Mouse (Mus musculus) forebrain, embryonic 10.5 days (tissue): ENCODE data around the gene Fbxo27. TPM values are rescaled to one million over a fixed set of nuclear protein-coding genes. Genes with fewer than 3 reads are reported as not detected.
"Not testable (repeated sequence)": the region's sequence is repeated elsewhere in the genome, so short reads cannot be mapped to it uniquely, and the experiment has no call there.

ENCODE experiments used
- DNase-seq: peaks from one replicate; pipeline ENCODE4 v3.0.0-alpha.2; 2017; ENCODE audit warnings: low spot score; ENCODE audit errors: extremely low spot score
- H3K27ac ChIP-seq: fragments of 300-500 bp; sonication (generic); 2 replicates; pipeline ENCODE4 v1.5.1; 2016; ENCODE audit warnings: mild to moderate bottlenecking
- H3K27me3 ChIP-seq: fragments of 300-500 bp; sonication (generic); 2 replicates; pipeline ENCODE4 v1.6.1; 2016; ENCODE audit warnings: mild to moderate bottlenecking; ENCODE audit not compliant: poor library complexity, severe bottlenecking
- H3K36me3 ChIP-seq: fragments of 300-500 bp; sonication (generic); replicated peaks from 2 replicates; pipeline ENCODE4 v1.6.1; 2016; ENCODE audit warnings: mild to moderate bottlenecking, moderate library complexity
- H3K4me1 ChIP-seq: fragments of 300-500 bp; sonication (generic); 2 replicates; pipeline ENCODE4 v1.6.1; 2016
- H3K4me3 ChIP-seq: fragments of 300-500 bp; sonication (generic); 2 replicates; pipeline ENCODE4 v1.5.1; 2016; ENCODE audit warnings: mild to moderate bottlenecking, moderate library complexity
- H3K9me3 ChIP-seq: fragments of 300-500 bp; sonication (generic); 2 replicates; pipeline ENCODE4 v1.6.1; 2016; ENCODE audit warnings: mild to moderate bottlenecking, moderate library complexity
- WGBS: fragments of 180-500 bp; shearing (Covaris S2); methylation state at CpG from one replicate; pipeline ENCODE4 v1.1.7; 2016; 5-methylcytosine and 5-hydroxymethylcytosine counted together
- polyA plus RNA-seq: library from polyadenylated mRNA; unstranded; fragments of >200 nt; fragmentation: Nextera tagmentation; extraction: Ambion mirVana; gene quantifications from 2 replicates; pipeline ENCODE4 v1.2.1, GENCODE M21; 2016

Gene Fbxo27
- 6.2 and 6.4 TPM in 2 replicates for polyA plus RNA-seq

DNA sequence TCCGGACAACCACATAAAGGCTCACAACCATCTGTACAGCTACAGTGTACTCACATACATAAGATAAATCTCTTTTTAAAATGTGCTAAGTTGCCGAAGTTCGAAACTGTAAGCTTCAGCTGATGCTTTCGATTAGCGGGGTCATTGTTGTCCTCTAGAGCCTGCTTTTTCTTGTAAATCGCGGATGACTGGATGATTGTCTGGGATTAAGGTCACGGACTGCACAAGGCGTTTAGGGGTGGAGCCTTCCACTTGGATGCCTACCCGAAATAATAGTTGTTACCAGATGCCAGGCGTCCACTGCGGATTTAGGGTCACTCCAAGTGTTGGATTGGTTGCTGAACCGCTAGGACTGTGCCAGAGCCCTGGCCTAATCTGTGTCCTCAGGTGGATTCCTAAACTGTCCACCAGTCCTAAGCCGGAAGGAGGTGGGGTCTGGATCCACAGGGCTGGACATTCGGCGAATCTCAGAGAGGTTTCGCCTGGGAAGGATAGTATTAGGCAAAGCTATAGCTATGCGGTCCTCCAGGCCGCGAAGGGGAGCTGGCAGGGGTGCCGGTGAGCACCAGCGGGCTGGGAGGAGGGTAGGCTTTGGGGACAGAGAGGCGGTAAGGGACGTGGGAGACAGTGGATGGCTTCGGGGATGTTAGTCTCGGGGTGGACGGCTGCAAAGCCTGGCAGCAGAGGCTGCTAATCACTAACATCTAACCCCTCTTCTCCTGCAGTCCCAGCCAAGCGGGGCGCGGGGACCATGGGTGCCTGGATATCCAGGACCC lies at the start of gene Fbxo27:
TSS of gene Fbxo27 (plus strand) at position 305 of the 776 bp plus-strand sequence.
- Histone ChIP-seq H3K4me3 (peak within 1 kb of the TSS; percentile 69), H3K27ac (peak within 1 kb of the TSS; percentile 83), H3K4me1 (peaks cover 30% of the 10 kb centered on the region), H3K36me3 (no peaks in the 10 kb centered on the region), H3K9me3 (no peaks in the 10 kb centered on the region), H3K27me3 (peaks cover 38% of the 10 kb centered on the region)
- 21% methylated on average over 30 of the region's 30 CpGs for WGBS
- peak; percentile 49 for DNase-seq

DNA sequence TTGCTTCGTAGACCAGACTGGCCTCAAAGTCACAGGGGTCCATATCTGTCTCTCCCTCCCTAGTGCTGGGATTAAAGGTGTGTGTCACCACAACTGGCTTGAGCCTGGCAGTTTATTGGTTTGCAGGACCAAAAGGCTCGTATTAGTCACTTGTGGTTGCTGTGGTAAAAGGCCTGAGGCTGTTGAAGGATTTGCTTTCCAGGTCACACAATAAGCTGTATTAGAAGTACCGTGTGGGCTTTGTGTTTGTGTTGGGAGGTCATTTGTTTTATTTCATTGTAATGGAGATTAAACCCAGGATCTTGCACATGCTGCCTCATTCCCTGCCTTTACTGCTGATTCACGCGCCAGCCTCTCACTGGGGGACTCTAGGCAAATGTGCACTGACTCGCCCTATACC lies 47.3 kb upstream of the Fbxo27 start:
- Histone ChIP-seq H3K9me3 (no peaks in the 10 kb centered on the region), H3K4me1 (peaks cover 11% of the 10 kb centered on the region), H3K27me3 (no peaks in the 10 kb centered on the region), H3K4me3 (no peak overlapping the region), H3K27ac (no peak overlapping the region), H3K36me3 (no peaks in the 10 kb centered on the region)
- no peak for DNase-seq
- WGBS: 51% methylated on average over 6 of the region's 6 CpGs

DNA sequence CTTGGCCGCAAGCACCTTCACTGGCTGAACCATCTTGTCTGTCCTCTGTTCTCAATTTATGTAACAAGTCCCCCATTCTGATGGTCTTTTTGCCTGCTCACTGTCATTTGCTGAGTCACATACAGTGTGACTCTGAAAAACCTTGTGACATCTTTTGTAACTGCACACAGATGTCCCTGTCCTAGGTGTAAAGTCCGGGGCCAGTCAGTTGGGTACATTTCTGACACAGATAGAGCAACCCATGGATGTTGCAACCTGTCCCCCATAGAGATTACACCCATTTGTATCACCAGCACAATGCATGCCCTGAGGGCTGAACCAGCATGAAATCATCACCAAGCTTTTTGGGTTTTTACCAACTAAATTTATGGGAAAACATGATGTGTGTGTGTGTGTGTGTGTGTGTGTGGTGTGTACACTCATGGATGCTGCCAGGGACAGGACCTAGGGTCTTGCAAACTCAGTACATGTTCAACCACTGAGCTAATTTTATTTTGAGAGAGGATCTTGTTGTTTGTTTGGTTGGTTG lies 46.6 kb upstream of the Fbxo27 start:
- H3K4me1 ChIP-seq: peaks cover 11% of the 10 kb centered on the region
- no peak overlapping the region for H3K4me3 ChIP-seq
- H3K27me3 ChIP-seq: no peaks in the 10 kb centered on the region
- H3K9me3 ChIP-seq: no peaks in the 10 kb centered on the region
- H3K36me3 ChIP-seq: no peaks in the 10 kb centered on the region
- DNase-seq: no peak
- no peak overlapping the region for H3K27ac ChIP-seq
- 94% methylated on average over 2 of the region's 2 CpGs for WGBS

DNA sequence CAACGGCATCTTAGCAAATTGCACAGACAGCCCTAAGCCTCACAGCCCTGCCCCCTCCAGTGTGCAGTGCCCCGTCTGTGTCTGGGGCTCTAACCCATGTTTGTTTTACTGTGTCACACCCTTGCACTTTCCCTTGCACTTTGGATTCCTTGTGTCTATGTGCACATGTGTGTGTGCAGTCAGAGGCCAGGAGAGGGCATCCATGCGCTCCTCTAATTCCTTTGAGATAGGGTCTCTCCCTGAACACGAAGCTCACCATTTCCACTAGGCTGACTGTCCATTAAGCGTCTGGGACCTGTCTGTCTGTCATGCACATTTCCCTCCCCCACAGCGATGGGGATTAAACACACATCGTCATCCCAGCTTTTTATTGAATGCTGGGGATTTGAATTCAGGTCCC lies 45.6 kb upstream of the Fbxo27 start:
- 62% methylated on average over 7 of the region's 7 CpGs for WGBS
- H3K27me3 ChIP-seq: no peaks in the 10 kb centered on the region
- no peaks in the 10 kb centered on the region for H3K36me3 ChIP-seq
- peaks cover 11% of the 10 kb centered on the region for H3K4me1 ChIP-seq
- DNase-seq: no peak
- no peaks in the 10 kb centered on the region for H3K9me3 ChIP-seq
- no peak overlapping the region for H3K4me3 ChIP-seq
- no peak overlapping the region for H3K27ac ChIP-seq

DNA sequence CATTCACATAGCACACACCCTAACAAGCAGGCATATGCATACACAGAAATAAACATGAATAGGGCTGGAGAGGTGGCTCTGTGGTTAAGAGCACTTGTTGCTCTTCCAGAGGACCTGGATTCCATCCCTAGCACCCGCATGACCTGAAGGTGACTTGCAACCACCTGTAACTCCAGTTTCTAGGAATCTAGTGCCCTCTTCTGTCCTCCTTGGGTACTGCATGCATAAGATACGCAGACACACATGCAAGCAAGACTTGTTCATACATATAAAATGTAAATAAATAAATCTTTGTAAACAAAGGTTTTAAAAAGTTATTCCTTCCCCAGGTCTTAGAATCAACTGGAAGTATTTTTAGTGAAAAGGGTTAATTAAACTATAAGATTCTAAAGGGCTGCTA lies 41.5 kb upstream of the Fbxo27 start:
- H3K36me3 ChIP-seq: no peaks in the 10 kb centered on the region
- no peak overlapping the region for H3K4me3 ChIP-seq
- no peaks in the 10 kb centered on the region; the same call in 1 of the 2 replicates for H3K4me1 ChIP-seq
- H3K27me3 ChIP-seq: no peaks in the 10 kb centered on the region
- WGBS: 91% methylated on average over 2 of the region's 2 CpGs
- H3K9me3 ChIP-seq: no peaks in the 10 kb centered on the region
- H3K27ac ChIP-seq: no peak overlapping the region
- no peak for DNase-seq

DNA sequence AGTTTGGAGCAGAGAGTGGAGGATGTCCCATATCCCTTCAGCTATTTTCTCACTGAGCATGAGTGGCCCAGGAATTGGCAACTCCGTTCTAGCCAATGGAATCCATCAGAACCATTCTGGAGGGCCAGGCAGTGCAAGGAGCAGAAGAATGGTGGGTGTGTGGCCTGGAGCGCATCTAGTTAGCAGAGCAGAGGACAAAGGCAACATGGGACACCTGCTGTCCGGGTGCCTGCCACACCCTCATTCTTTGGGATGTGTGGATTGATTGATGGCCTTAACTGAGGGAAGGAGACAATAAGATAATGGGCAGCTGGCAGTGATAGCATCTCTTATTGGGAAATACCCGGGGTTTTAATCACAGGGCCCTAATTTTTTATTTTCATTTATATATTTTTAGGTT lies 36.2 kb upstream of the Fbxo27 start:
- Histone ChIP-seq H3K27ac (no peak overlapping the region), H3K4me1 (no peaks in the 10 kb centered on the region), H3K27me3 (no peaks in the 10 kb centered on the region), H3K9me3 (no peaks in the 10 kb centered on the region), H3K36me3 (no peaks in the 10 kb centered on the region), H3K4me3 (no peak overlapping the region)
- WGBS: 76% methylated on average over 4 of the region's 4 CpGs
- DNase-seq: no peak

DNA sequence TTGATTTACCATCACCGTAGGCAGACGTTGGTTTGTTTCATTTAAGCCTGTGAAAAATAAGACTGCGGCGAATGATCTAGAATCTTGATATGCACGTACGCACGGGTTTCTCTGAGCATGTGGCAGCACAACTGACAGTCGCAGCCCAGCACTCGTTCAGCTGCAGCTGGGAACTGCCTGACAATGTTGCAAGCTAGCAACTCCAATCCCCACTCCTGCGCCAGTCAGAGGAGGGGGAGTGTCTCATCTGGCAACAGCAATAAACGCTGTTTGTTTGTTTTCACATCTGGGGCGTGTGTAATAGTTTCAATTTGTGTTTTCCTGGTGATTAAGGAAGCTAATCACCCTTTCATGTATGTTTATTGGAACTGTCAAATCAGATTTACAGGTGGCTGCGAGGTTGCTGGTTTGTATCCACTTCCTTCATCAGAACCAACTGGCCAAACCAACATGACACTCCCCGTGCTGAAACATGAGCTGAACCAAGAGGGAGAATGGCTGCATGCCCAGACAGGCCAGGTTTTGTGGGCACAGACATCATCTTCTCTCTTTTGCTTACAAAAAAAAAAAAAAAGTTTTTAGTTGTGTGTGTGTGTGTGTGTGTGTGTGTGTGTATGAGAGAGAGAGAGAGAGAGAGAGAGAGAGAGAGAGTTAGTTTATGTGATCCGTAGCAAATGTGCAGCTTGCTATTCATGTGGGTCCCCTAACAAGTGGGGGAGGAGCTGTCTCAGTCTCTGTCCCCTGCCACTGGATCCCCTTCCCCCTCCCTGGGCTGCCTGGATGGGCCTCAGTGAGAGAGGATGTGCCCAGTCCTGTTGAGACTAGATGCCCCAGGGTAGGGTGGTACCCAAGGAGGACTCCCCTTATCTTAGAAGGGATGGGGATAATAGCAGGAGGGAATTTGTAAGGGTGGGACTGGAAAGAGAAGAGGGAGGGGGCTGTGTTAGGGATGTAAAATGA lies 26.7 kb upstream of the Fbxo27 start:
- Histone ChIP-seq H3K9me3 (no peaks in the 10 kb centered on the region), H3K4me1 (peaks cover 21% of the 10 kb centered on the region), H3K27me3 (peaks cover 12% of the 10 kb centered on the region; the same call in 1 of the 2 replicates), H3K27ac (0 out of 2 replicates have a peak overlapping the region, but pooled peaks have one; percentile 26), H3K36me3 (no peaks in the 10 kb centered on the region), H3K4me3 (no peak overlapping the region; the same call in 1 of the 2 replicates)
- 53% methylated on average over 15 of the region's 15 CpGs for WGBS
- DNase-seq: no peak

DNA sequence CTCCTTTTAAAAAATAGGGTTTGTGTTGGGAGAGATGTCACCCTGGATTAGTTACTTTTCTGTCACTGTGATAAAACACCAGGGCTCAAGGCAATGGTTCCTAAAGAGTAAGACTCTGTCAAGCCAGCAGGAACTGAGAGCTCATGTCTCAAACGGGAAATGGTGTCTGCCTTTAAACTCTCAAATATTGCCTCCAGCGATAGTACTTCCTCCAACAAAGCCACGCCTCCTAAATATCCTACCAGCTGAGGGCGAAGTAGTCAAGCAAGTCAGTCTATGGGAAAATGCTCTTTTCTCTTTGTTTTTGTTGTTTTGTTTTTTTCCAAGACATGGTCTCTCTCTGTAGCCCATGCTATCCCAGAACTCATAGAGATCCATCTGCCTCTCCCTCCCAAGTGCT lies 21.5 kb upstream of the Fbxo27 start:
- no peaks in the 10 kb centered on the region for H3K27me3 ChIP-seq
- H3K4me3 ChIP-seq: no peak overlapping the region
- no peaks in the 10 kb centered on the region for H3K9me3 ChIP-seq
- DNase-seq: no peak
- WGBS: 78% methylated on average over 4 of the region's 4 CpGs
- H3K4me1 ChIP-seq: peaks cover 9% of the 10 kb centered on the region
- no peaks in the 10 kb centered on the region for H3K36me3 ChIP-seq
- no peak overlapping the region for H3K27ac ChIP-seq

DNA sequence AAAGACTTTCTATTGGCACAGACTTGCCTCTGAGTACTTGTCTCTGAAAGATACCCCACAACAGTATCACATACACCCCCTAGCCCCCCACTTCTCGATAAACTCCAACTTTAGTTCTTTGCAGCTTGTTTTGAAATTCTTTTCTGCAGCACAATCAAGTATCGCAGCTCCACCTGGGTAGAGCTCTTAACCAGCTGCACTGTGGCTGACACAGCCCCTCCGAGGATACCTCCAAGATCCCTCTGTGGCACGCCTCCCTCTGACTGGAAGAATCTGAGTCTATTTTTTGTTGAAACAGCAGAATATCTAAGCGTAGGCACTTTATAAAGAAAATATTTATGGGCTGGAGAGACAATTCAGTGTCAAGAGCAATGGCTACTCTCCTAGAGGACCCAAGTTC lies 20.4 kb upstream of the Fbxo27 start:
- no peaks in the 10 kb centered on the region for H3K36me3 ChIP-seq
- no peak overlapping the region for H3K27ac ChIP-seq
- WGBS: 91% methylated on average over 5 of the region's 5 CpGs
- no peak for DNase-seq
- H3K9me3 ChIP-seq: no peaks in the 10 kb centered on the region
- H3K27me3 ChIP-seq: no peaks in the 10 kb centered on the region
- H3K4me1 ChIP-seq: peaks cover 4% of the 10 kb centered on the region
- H3K4me3 ChIP-seq: no peak overlapping the region

DNA sequence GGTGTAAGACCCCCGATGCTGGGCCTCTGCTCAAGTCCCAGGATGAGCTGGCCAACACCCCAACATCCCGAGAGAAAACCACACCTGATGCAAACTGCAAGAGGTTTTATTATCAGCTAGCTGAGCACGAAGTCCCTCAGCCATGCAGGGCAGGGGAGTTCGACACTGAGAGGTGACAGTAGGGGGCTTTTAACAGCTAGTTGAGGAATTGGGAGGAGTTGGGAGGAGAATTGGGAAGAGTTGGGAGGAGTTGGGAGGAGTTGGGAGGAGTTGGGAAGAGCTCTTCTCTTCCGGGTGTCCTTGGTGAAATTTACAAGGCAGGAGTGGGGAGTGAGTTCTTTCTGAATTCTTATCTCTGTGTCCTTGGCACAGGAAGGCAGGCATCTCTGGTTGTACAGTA lies 19.9 kb upstream of the Fbxo27 start:
- H3K4me1 ChIP-seq, H3K36me3 ChIP-seq, DNase-seq, H3K27ac ChIP-seq, H3K9me3 ChIP-seq, H3K4me3 ChIP-seq, H3K27me3 ChIP-seq: not testable (repeated sequence)
- WGBS: 78% methylated on average over 5 of the region's 5 CpGs

DNA sequence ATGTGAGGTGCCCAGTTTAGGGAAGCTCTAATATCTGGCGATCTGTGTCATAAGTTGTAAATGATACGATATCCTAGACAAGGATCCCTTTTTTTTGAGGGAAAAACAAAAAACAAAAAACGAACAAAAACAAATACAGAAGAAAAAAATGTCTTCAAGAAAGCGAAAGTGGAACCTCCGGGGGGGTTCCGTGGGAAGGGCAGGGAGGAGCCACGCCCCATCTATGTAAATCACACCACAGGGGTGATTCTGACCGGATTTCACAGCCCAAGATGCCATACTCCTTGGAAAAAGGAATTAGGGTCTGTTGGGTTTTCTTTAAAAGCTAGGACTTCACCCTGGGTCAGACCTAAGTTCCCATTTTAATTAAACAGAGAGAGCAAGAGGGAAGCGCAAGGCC lies 17.7 kb upstream of the Fbxo27 start:
- Histone ChIP-seq H3K36me3 (no peaks in the 10 kb centered on the region), H3K9me3 (no peaks in the 10 kb centered on the region), H3K4me3 (no peak overlapping the region), H3K27ac (no peak overlapping the region), H3K4me1 (no peaks in the 10 kb centered on the region), H3K27me3 (no peaks in the 10 kb centered on the region)
- 79% methylated on average over 9 of the region's 9 CpGs for WGBS
- no peak for DNase-seq

DNA sequence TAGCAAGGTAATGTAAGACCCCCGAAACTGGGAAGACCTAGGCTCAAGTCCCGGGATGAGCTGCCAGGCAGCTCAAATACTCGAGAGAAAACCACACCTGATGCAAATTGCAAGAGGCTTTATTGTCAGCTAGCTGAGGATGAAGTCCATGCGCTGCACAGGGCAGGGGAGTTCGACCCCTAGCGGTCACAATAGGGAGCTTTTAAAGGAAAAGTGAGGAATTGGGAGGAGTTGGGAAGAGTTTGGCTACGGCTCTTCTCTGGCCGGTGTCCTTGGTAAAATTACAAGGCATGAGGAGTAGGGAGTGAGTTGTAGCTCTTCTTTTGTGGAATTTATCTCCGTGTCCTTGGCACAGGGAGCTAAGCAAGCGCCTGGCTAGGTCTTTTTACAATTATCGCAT lies 16.9 kb upstream of the Fbxo27 start:
- 50% methylated on average over 11 of the region's 11 CpGs for WGBS
- Histone ChIP-seq H3K27me3 (no peaks in the 10 kb centered on the region), H3K4me3 (no peak overlapping the region), H3K27ac (no peak overlapping the region), H3K4me1 (no peaks in the 10 kb centered on the region), H3K36me3 (no peaks in the 10 kb centered on the region), H3K9me3 (no peaks in the 10 kb centered on the region)
- no peak for DNase-seq
